Mouse (Mus musculus): Measurements from ENCODE around the gene Lrrc8d. TPM values are rescaled to one million over a fixed set of nuclear protein-coding genes. Genes with fewer than 3 reads are reported as not detected.

Gene Lrrc8d
- total and polyA plus RNA-seq, 3 experiments, result 11.4 to 258 (median 21.9) TPM

DNA sequence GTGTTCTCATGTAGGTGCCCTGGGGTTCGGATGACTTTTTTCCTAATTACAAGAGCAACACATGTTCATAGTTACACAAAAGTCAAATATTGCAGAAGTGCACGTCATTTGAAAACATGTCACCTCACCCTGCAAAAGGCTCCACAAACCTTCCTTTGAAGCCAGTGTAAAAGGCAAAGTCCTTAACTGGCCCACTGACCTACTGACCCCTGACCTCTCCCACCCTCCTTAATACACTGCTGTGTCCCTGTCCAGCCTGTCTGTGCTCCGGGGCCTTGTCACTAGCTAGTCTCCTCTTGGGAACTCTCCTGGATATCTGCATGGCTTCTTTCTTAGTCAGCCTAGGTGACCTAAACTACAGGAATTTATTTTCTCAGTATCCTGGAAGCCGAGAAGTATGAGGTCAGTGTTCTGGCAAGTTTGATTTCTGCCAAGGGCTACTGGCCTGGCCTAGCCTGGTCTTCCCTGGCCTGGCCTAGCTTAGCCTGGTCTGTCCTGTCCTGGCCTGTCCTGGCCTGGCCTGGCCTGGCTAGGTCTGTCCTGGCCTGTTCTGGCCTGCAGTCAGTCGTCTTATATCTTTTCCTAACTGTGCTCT is 127.2 kb downstream of the Lrrc8d start:
- Histone ChIP-seq H3K4me3 (ENCODE audit: control insufficient read depth in 1 of 2, insufficient read depth in 1 of 2, low read depth in 2 of 2, low read length in 2 of 2) (no peak overlapping the region), H3K27ac (ENCODE audit: control insufficient read depth, low read depth, low read length) (no peak overlapping the region), H3K9me3 (replicated peaks; ENCODE audit: insufficient read depth, low read length) (no peaks in the 10 kb centered on the region), H3K9ac (ENCODE audit: control insufficient read depth, low read depth, low read length, poor library complexity, severe bottlenecking) (no peak overlapping the region), H3K4me1 (ENCODE audit: control insufficient read depth in 1 of 2, insufficient read depth in 2 of 2, low read length in 2 of 2) (no peaks in the 10 kb centered on the region; a peak in 1 of 4 replicates), H3K36me3 (ENCODE audit: control insufficient read depth in 1 of 2, insufficient read depth in 2 of 2, low read length in 2 of 2) (no peaks in the 10 kb centered on the region), H3K27me3 (ENCODE audit: control insufficient read depth in 1 of 2, insufficient read depth in 2 of 2, low read length in 2 of 2) (no peaks in the 10 kb centered on the region), H3K79me2 (ENCODE audit: control insufficient read depth, insufficient read depth, low read length, poor library complexity) (no peaks in the 10 kb centered on the region)
- DNase-seq (ENCODE audit: low read depth, low spot score), result no peak
- TF ChIP-seq RCOR1 (IDR thresholded peaks at IDR 0.05; ENCODE audit: low read depth, low read length), result no peak
- TF ChIP-seq POLR2AphosphoS2 (IDR thresholded peaks at IDR 0.05; ENCODE audit: low read length), result no peak

DNA sequence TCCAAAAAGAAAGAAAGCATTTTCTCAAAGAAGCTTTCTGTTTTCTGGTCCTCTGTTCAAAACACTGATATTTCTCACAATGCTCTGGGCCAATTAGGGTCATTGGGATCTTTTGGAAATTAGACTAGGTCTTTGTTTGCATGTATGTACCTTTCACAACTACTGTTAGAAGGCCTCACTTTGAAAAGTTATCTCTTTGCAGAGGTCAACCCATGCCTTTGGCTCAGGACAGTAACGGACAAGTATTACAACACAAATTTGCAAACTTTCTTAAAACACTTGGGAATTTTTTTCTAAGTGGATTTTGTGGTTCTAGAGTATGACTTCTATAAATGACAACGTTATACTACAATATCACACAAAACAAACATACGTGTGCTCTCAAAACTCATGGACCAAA is 128.3 kb downstream of the Lrrc8d start:
- TF ChIP-seq MAZ (IDR thresholded peaks at IDR 0.05; ENCODE audit: low read depth, low read length) (no peak), BHLHE40 (IDR thresholded peaks at IDR 0.05; ENCODE audit: borderline replicate concordance, low read depth, low read length) (no peak), EP300 (IDR thresholded peaks at IDR 0.05; ENCODE audit: low read depth in 1 of 2, low read length in 2 of 2) (no peak), MYB (IDR thresholded peaks at IDR 0.05; ENCODE audit: low read depth, low read length) (no peak), POLR2AphosphoS5 (IDR thresholded peaks at IDR 0.05; ENCODE audit: borderline replicate concordance, low read depth, low read length) (no peak), GABPA (IDR thresholded peaks at IDR 0.05; ENCODE audit: low read depth, low read length) (no peak), ETS1 (IDR thresholded peaks at IDR 0.05; ENCODE audit: low read depth, low read length) (no peak), TBP (IDR thresholded peaks at IDR 0.05; ENCODE audit: low read depth, low read length) (no peak), MAX (IDR thresholded peaks at IDR 0.05; ENCODE audit: low read length) (no peak), NELFE (IDR thresholded peaks at IDR 0.05; ENCODE audit: low read depth, low read length) (no peak), POLR2A (IDR thresholded peaks at IDR 0.05; ENCODE audit: control insufficient read depth in 1 of 2, insufficient read depth in 1 of 2, low read depth in 1 of 2, low read length in 2 of 2, poor library complexity in 1 of 2) (no peak), ZC3H11A (IDR thresholded peaks at IDR 0.05; ENCODE audit: low read depth, low read length) (no peak), CHD1 (IDR thresholded peaks at IDR 0.05; ENCODE audit: low read depth, low read length) (no peak), SMC3 (IDR thresholded peaks at IDR 0.05; ENCODE audit: low read depth, low read length) (no peak), NRF1 (IDR thresholded peaks at IDR 0.05; ENCODE audit: insufficient read depth, low read depth, low read length, poor library complexity, severe bottlenecking) (no peak), HCFC1 (IDR thresholded peaks at IDR 0.05; ENCODE audit: low read depth, low read length) (no peak), GATA1 (IDR thresholded peaks at IDR 0.05; ENCODE audit: low read depth, low read length) (no peak), CTCF (IDR thresholded peaks at IDR 0.05 in 2 of 3, conservative IDR thresholded peaks at IDR 0.05 in 1 of 3; ENCODE audit: control insufficient read depth in 1 of 3, insufficient read depth in 1 of 3, low read depth in 2 of 3, low read length in 3 of 3, poor library complexity in 1 of 3, severe bottlenecking in 1 of 3) (no peak), ELF1 (IDR thresholded peaks at IDR 0.05; ENCODE audit: low read depth, low read length) (no peak), KAT2A (conservative IDR thresholded peaks at IDR 0.05; ENCODE audit: low read depth, low read length) (no peak)
- Histone ChIP-seq H3K27ac (ENCODE audit: control insufficient read depth, low read depth, low read length) (no peak overlapping the region), H3K9ac (ENCODE audit: control insufficient read depth, low read depth, low read length, poor library complexity, severe bottlenecking) (no peak overlapping the region), H3K36me3 (ENCODE audit: control insufficient read depth in 1 of 2, insufficient read depth in 2 of 2, low read length in 2 of 2) (no peaks in the 10 kb centered on the region), H3K27me3 (ENCODE audit: control insufficient read depth in 1 of 2, insufficient read depth in 2 of 2, low read length in 2 of 2) (no peaks in the 10 kb centered on the region), H3K4me3 (ENCODE audit: control insufficient read depth in 1 of 2, insufficient read depth in 1 of 2, low read depth in 2 of 2, low read length in 2 of 2) (no peak overlapping the region), H3K4me1 (ENCODE audit: control insufficient read depth in 1 of 2, insufficient read depth in 2 of 2, low read length in 2 of 2) (no peaks in the 10 kb centered on the region; a peak in 1 of 4 replicates), H3K9me3 (replicated peaks; ENCODE audit: insufficient read depth, low read length) (no peaks in the 10 kb centered on the region), H3K79me2 (ENCODE audit: control insufficient read depth, insufficient read depth, low read length, poor library complexity) (no peaks in the 10 kb centered on the region)
- no peak for DNase-seq (ENCODE audit: low read depth, low spot score)

Data from MEL (cell line).